Mouse (Mus musculus): ENCODE measurements around the gene Gm5935. TPM values are rescaled to one million over a fixed set of nuclear protein-coding genes. Genes with fewer than 3 reads are reported as not detected.
"Not testable (repeated sequence)": the region's sequence is repeated elsewhere in the genome, so short reads cannot be mapped to it uniquely, and the experiment has no call there.

The Gm5935 gene
- total RNA-seq (2021) = not detected

DNA sequence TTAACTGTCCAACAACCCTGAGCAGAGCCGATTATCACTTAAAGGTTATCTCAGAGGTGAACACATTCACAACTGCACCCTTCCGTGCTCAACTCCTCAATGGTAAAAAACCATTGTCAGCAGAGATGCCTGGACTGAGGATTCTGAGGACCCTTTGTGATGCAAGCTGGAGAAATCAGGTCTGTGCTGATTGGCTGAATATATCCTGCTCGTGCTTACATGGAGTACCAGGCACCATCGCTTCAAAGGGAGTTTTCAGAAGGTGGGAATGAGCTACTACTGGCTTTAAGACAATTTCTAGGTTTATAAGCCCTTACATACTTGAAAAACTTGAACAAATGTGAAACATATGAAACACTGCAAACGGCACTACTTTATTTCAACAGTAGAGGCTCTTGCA, at the start of gene Gm5935:
TSS of gene Gm5935 (minus strand) at position 101 of the 400 bp plus-strand sequence.
- DNase-seq = not testable (repeated sequence)

Other genes starting within 250 kb of the Gm5935 start
- not detected for gene Gm4297, start 200.3 kb downstream of the Gm5935 start, total RNA-seq (2021)

Measured in heart, postnatal 4 days (tissue).